Mouse (Mus musculus): ENCODE results near the gene Scai.

GRCm38 (mm10) chr2:39148075-39148474, 42.5 kb downstream of the Scai start:
- TF ChIP-seq CTCF (IDR thresholded peaks at IDR 0.05; ENCODE audit: low read depth) (no peak), EP300 (optimal IDR thresholded peaks at IDR 0.05) (no peak)

Measured in stomach, postnatal 0 days (tissue).